Mouse (Mus musculus): ENCODE data around the gene Coro2b. TPM values are rescaled to one million over a fixed set of nuclear protein-coding genes. Genes with fewer than 3 reads are reported as not detected.
A peak's percentile ranks its signal among the peaks of the same experiment; 100 is the strongest.

Gene Coro2b
- polyA plus RNA-seq, 1 experiment from 2014 or later = 34.7 TPM

- no peak for ATAC-seq
- no peaks in the 10 kb centered on the region for H3K9me3 ChIP-seq
- no peak overlapping the region for H3K4me3 ChIP-seq (replicated peaks)
- no peak overlapping the region for H3K4me2 ChIP-seq (replicated peaks)
- no peaks in the 10 kb centered on the region for H3K27me3 ChIP-seq
- peaks cover 32% of the 10 kb centered on the region for H3K4me1 ChIP-seq (replicated peaks)
- 73% methylated on average over 1 of the region's 1 CpGs for WGBS
- peak overlapping the region; percentile 19; the same call in 1 of the 2 replicates for H3K27ac ChIP-seq
- H3K36me3 ChIP-seq = no peaks in the 10 kb centered on the region
- no peak overlapping the region for H3K9ac ChIP-seq (replicated peaks)
Measured at GRCm38 (mm10) chr9:62467413-62467784, 69.4 kb downstream of the Coro2b start.

GRCm38 (mm10) chr9:62466742-62467412 is 70.0 kb downstream of the Coro2b start:
- Histone ChIP-seq H3K27me3 (no peaks in the 10 kb centered on the region), H3K4me1 (replicated peaks) (peaks cover 32% of the 10 kb centered on the region), H3K27ac (peak overlapping the region; percentile 19; the same call in 1 of the 2 replicates), H3K9me3 (no peaks in the 10 kb centered on the region), H3K9ac (replicated peaks) (no peak overlapping the region), H3K4me3 (replicated peaks) (no peak overlapping the region), H3K4me2 (replicated peaks) (no peak overlapping the region), H3K36me3 (no peaks in the 10 kb centered on the region)
- no peak for ATAC-seq
- 89% methylated on average over 11 of the region's 11 CpGs for WGBS

- no peaks in the 10 kb centered on the region for H3K9me3 ChIP-seq
- no peak overlapping the region for H3K4me2 ChIP-seq (replicated peaks)
- H3K4me1 ChIP-seq (replicated peaks) = peaks cover 32% of the 10 kb centered on the region
- H3K27ac ChIP-seq = no peak overlapping the region
- H3K36me3 ChIP-seq = no peaks in the 10 kb centered on the region
- 84% methylated on average over 8 of the region's 8 CpGs for WGBS
- no peak overlapping the region for H3K9ac ChIP-seq (replicated peaks)
- H3K4me3 ChIP-seq (replicated peaks) = no peak overlapping the region
- no peaks in the 10 kb centered on the region for H3K27me3 ChIP-seq
- no peak for ATAC-seq
Measured at GRCm38 (mm10) chr9:62466053-62466452, 70.8 kb downstream of the Coro2b start.

DNA sequence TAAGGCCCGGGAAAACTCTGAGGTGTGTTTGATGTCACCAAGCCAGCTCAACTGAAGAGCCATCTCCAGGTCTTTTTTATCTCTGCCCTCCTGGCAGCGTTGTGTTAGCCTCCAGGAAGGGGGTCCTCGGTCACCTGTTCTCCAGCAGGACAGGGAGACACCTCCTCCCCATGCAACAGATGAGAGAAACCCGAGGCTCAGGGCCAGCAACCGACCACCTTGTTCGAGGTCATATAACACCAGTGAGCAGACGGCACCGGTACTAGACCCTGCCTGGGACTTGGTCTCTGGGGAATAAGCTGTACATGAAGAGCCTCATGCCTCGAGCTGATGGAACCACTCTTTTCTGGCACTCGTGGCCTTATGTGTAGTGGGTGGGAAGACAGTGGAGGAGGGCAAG is 72.1 kb downstream of the Coro2b start:
- Histone ChIP-seq H3K4me2 (replicated peaks) (no peak overlapping the region), H3K4me1 (replicated peaks) (peaks cover 31% of the 10 kb centered on the region), H3K36me3 (no peaks in the 10 kb centered on the region), H3K4me3 (replicated peaks) (no peak overlapping the region), H3K27ac (no peak overlapping the region), H3K9ac (replicated peaks) (no peak overlapping the region), H3K27me3 (no peaks in the 10 kb centered on the region), H3K9me3 (no peaks in the 10 kb centered on the region)
- ATAC-seq = no peak
- 85% methylated on average over 10 of the region's 10 CpGs for WGBS

GRCm38 (mm10) chr9:62461766-62462165 is 75.1 kb downstream of the Coro2b start:
- Histone ChIP-seq H3K9me3 (no peaks in the 10 kb centered on the region), H3K4me2 (replicated peaks) (no peak overlapping the region), H3K4me1 (replicated peaks) (0 out of 2 replicates have a peak, but pooled peaks cover 8% of the 10 kb centered on the region), H3K27ac (no peak overlapping the region), H3K36me3 (no peaks in the 10 kb centered on the region), H3K9ac (replicated peaks) (no peak overlapping the region), H3K4me3 (replicated peaks) (no peak overlapping the region), H3K27me3 (no peaks in the 10 kb centered on the region)
- 88% methylated on average over 1 of the region's 1 CpGs for WGBS
- ATAC-seq = no peak

DNA sequence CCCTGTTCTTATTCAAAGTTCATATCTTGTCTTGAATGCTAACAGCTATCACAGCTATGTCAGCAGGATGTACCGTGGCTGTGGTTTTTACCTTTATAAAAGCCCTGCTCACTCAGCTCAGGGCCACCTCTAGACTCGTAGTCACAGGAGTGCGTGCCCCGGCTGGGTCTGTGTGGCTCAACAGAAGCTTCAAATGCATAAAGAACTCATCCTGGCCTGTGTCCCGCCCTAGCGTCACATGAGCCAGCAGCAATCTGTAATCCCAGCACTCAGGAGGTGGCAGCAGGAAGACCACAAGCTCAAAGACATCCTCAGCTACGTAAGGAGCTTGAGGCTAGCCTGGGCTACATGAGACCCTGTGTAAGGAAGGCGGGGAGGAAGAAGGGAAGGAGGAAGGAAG is 75.7 kb downstream of the Coro2b start:
- no peak overlapping the region for H3K4me3 ChIP-seq (replicated peaks)
- 85% methylated on average over 8 of the region's 8 CpGs for WGBS
- H3K27ac ChIP-seq = peak overlapping the region; percentile 32; the same call in 1 of the 2 replicates
- no peaks in the 10 kb centered on the region for H3K27me3 ChIP-seq
- no peaks in the 10 kb centered on the region for H3K9me3 ChIP-seq
- no peak for ATAC-seq
- H3K9ac ChIP-seq (replicated peaks) = no peak overlapping the region
- peaks cover 9% of the 10 kb centered on the region for H3K4me1 ChIP-seq (replicated peaks)
- H3K4me2 ChIP-seq (replicated peaks) = no peak overlapping the region
- no peaks in the 10 kb centered on the region for H3K36me3 ChIP-seq

GRCm38 (mm10) chr9:62460086-62460485 is 76.8 kb downstream of the Coro2b start:
- no peak for ATAC-seq
- Histone ChIP-seq H3K27ac (no peak overlapping the region), H3K9ac (replicated peaks) (no peak overlapping the region), H3K27me3 (no peaks in the 10 kb centered on the region), H3K4me3 (replicated peaks) (no peak overlapping the region), H3K4me1 (replicated peaks) (peaks cover 13% of the 10 kb centered on the region), H3K4me2 (replicated peaks) (no peak overlapping the region), H3K36me3 (no peaks in the 10 kb centered on the region), H3K9me3 (no peaks in the 10 kb centered on the region)
- WGBS = 73% methylated on average over 7 of the region's 7 CpGs

GRCm38 (mm10) chr9:62458457-62458856 is 78.4 kb downstream of the Coro2b start:
- Histone ChIP-seq H3K4me3 (replicated peaks) (no peak overlapping the region), H3K36me3 (no peaks in the 10 kb centered on the region), H3K4me1 (replicated peaks) (peaks cover 13% of the 10 kb centered on the region), H3K27me3 (no peaks in the 10 kb centered on the region), H3K9ac (replicated peaks) (no peak overlapping the region), H3K4me2 (replicated peaks) (no peak overlapping the region), H3K9me3 (no peaks in the 10 kb centered on the region), H3K27ac (no peak overlapping the region)
- 85% methylated on average over 3 of the region's 3 CpGs for WGBS
- ATAC-seq = no peak

DNA sequence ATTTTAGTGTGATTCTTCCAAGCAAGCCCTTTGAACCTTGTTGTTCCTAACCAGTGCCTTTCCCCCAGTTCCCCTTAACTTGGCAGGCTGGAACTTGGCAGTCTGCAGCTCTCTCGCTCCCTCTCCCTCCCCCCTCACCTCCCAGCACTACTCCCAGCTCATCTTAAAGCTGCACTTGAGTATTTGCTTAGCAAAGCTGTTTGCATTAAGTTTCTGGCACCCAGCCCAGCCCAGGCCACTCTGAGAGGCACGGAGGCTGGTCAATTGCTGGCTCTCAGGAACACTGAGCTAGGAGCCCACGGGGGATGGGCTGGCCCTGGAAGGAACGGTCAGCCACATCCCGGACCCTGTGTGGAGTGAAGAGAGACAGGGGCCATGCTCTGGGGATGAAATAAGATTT is 80.8 kb downstream of the Coro2b start:
- ATAC-seq = peak; percentile 82
- Histone ChIP-seq H3K4me1 (replicated peaks) (peaks cover 13% of the 10 kb centered on the region), H3K36me3 (peaks cover 11% of the 10 kb centered on the region), H3K4me2 (replicated peaks) (no peak overlapping the region), H3K27ac (no peak overlapping the region), H3K9ac (replicated peaks) (no peak overlapping the region), H3K9me3 (no peaks in the 10 kb centered on the region), H3K27me3 (no peaks in the 10 kb centered on the region), H3K4me3 (replicated peaks) (no peak overlapping the region)
- WGBS = 33% methylated on average over 5 of the region's 5 CpGs

GRCm38 (mm10) chr9:62455210-62455969 is 81.5 kb downstream of the Coro2b start:
- no peak overlapping the region for H3K27ac ChIP-seq
- peaks cover 11% of the 10 kb centered on the region for H3K36me3 ChIP-seq
- no peaks in the 10 kb centered on the region for H3K27me3 ChIP-seq
- no peak overlapping the region for H3K4me2 ChIP-seq (replicated peaks)
- peaks cover 13% of the 10 kb centered on the region for H3K4me1 ChIP-seq (replicated peaks)
- no peak overlapping the region for H3K4me3 ChIP-seq (replicated peaks)
- ATAC-seq = no peak
- H3K9me3 ChIP-seq = no peaks in the 10 kb centered on the region
- H3K9ac ChIP-seq (replicated peaks) = no peak overlapping the region
- 88% methylated on average over 8 of the region's 8 CpGs for WGBS

DNA sequence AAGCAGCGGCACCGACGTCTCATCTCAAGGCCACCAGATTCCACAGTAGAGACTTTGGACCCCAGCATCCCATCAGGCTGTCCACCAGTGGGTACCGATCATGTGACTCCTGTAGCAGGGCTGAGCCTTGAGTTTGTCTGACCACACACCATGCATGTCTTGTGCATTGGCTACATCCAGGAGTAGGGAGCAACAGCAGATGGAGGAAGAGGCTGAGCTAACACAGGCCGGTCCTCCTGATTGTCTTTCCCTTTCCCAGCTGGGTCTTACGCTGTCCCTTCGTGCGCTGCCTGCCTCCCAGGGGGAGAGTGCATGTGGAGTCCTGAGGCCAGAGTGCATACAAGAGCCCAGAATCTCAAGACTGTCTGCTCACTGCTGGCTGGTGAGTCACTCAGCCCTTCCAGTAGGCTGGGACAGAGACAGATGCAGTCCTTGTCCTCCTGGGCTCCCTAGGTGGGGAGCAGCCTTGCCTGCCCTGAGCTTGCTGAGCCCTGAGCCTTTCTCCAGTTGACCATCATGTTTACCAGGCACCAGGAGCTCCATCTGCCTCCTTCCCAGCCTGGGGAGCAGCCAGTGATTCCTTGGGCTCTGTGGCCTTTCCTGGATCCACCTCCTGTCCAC is 84.4 kb downstream of the Coro2b start:
- no peak for ATAC-seq
- H3K4me2 ChIP-seq (replicated peaks) = no peak overlapping the region
- H3K4me1 ChIP-seq (replicated peaks) = peaks cover 11% of the 10 kb centered on the region
- no peaks in the 10 kb centered on the region for H3K9me3 ChIP-seq
- H3K27me3 ChIP-seq = no peaks in the 10 kb centered on the region
- no peak overlapping the region for H3K4me3 ChIP-seq (replicated peaks)
- no peak overlapping the region for H3K27ac ChIP-seq
- 91% methylated on average over 8 of the region's 8 CpGs for WGBS
- peaks cover 15% of the 10 kb centered on the region for H3K36me3 ChIP-seq
- no peak overlapping the region for H3K9ac ChIP-seq (replicated peaks)

DNA sequence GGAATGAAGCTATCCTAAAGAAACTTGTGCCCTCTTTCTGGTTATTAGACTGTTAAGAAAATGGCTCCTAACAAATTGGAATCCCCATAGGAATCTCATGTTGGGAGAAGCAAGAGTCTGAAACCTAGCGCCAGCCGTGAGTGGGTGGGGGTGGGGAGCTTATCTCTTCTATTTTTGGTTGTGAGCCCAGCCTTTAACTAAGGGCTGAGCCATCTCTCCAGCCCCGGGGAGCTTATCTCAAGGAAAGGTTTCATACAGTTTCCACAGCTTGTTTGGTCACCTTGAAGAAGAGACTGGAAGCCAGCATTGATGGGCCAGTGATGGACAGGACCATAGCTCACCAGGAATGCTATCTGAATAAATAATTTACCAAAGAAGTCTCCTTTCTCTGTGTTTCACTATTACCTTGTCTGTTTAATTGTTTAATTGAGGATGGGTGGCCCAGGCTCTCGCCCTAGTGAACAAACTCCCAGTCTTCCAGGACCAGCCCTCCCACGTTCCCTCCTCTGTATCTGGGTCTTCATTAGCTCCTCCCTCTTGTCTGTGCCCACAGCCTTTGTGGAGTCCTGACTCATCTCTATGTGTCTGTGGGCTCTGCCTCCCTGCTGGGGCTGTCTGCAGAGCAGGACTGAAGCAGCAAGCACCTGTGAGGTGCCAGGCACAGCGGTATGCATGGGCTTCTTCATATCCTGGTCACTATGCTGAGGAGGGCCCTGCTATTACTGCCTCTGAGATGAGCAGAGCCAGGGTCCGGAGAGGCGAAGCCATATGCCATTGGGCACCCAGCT is 85.1 kb downstream of the Coro2b start:
- H3K27ac ChIP-seq = no peak overlapping the region
- no peak overlapping the region for H3K9ac ChIP-seq (replicated peaks)
- no peak for ATAC-seq
- no peaks in the 10 kb centered on the region for H3K9me3 ChIP-seq
- H3K4me1 ChIP-seq (replicated peaks) = peaks cover 9% of the 10 kb centered on the region
- WGBS = 81% methylated on average over 8 of the region's 8 CpGs
- peaks cover 15% of the 10 kb centered on the region for H3K36me3 ChIP-seq
- no peak overlapping the region for H3K4me2 ChIP-seq (replicated peaks)
- no peak overlapping the region for H3K4me3 ChIP-seq (replicated peaks)
- no peaks in the 10 kb centered on the region for H3K27me3 ChIP-seq

Measured in midbrain, embryonic 13.5 days (tissue).